Mouse (Mus musculus) embryonic facial prominence, embryonic 14.5 days (tissue): Measurements from ENCODE around the gene Gfm2. TPM values are rescaled to one million over a fixed set of nuclear protein-coding genes. Genes with fewer than 3 reads are reported as not detected.
"Not testable (repeated sequence)": the region's sequence is repeated elsewhere in the genome, so short reads cannot be mapped to it uniquely, and the experiment has no call there.

Source experiments
- ATAC-seq: fragments of 200-750 bp; cut with Nextera tagmentation; 2 replicates; pipeline ENCODE4 v1.8.0; 2017; ENCODE audit warnings: low read depth, moderate number of reproducible peaks, moderate TSS enrichment
- DNase-seq: peaks from one replicate; pipeline ENCODE4 v3.0.0-alpha.2; 2015; ENCODE audit warnings: low spot score
- H3K27ac ChIP-seq: fragments of 300-500 bp; sonication (generic); replicated peaks from 2 replicates; pipeline ENCODE4 v1.5.1; 2014; ENCODE audit warnings: low read depth, mild to moderate bottlenecking, low read length, moderate library complexity
- H3K27me3 ChIP-seq: fragments of 300-500 bp; sonication (generic); replicated peaks from 2 replicates; pipeline ENCODE4 v1.6.1; 2014; ENCODE audit warnings: low read length; ENCODE audit not compliant: control insufficient read depth, insufficient read depth
- H3K36me3 ChIP-seq: fragments of 300-500 bp; sonication (generic); 2 replicates; pipeline ENCODE4 v1.6.1; 2014; ENCODE audit warnings: low read length, mixed read lengths; ENCODE audit not compliant: control insufficient read depth, insufficient read depth
- H3K4me1 ChIP-seq: fragments of 300-500 bp; sonication (generic); 2 replicates; pipeline ENCODE4 v1.6.1; 2014; ENCODE audit warnings: antibody characterized with exemption, low read length; ENCODE audit not compliant: control insufficient read depth, insufficient read depth
- H3K4me2 ChIP-seq: fragments of 300-500 bp; sonication (generic); 2 replicates; pipeline ENCODE4 v1.6.1; 2014; ENCODE audit warnings: low read depth, mild to moderate bottlenecking, low read length, moderate library complexity, mixed read lengths
- H3K4me3 ChIP-seq: fragments of 300-500 bp; sonication (generic); 2 replicates; pipeline ENCODE4 v1.5.1; 2014; ENCODE audit warnings: low read depth, mild to moderate bottlenecking, low read length
- H3K9ac ChIP-seq: fragments of 300-500 bp; sonication (generic); 2 replicates; pipeline ENCODE4 v1.6.1; 2014; ENCODE audit warnings: low read depth, mild to moderate bottlenecking, low read length, moderate library complexity, mixed read lengths
- H3K9me3 ChIP-seq: fragments of 300-500 bp; sonication (generic); 2 replicates; pipeline ENCODE4 v1.6.1; 2016; ENCODE audit warnings: low read length; ENCODE audit not compliant: control insufficient read depth
- WGBS: fragments of 180-500 bp; shearing (Covaris S2); extraction: QIAGEN DNeasy Blood & Tissue Kit; methylation state at CpG from one replicate; pipeline ENCODE4 v1.1.7; 2014; 5-methylcytosine and 5-hydroxymethylcytosine counted together
- polyA plus RNA-seq: library from polyadenylated mRNA; unstranded; fragments of >200 nt; fragmentation: Nextera tagmentation; extraction: Ambion mirVana; gene quantifications from 2 replicates; pipeline ENCODE4 v1.2.1, GENCODE M21; 2014

The Gfm2 gene
- polyA plus RNA-seq, 1 experiment from 2014 or later: 23.1 TPM

DNA sequence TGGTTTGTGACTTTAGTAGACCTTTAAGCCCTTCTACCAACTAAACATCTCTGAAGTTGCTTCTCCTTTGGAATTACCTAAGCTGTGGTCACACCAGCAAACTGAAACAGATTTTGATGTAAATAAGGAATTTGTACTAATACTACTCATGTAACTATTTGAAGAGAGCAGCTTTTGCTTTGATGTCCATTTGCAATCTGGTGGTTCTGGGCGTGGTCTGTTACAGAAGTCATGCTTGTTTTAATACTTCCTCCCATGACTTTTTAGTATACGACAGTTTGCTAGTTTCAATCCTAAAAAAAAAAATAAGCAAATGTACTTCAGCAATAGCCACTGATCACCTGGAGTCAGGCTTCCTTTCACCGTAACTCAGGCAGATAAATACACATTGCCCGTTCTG lies 8.1 kb upstream of the Gfm2 start:
- not testable (repeated sequence) for H3K4me3 ChIP-seq, H3K9ac ChIP-seq, ATAC-seq, H3K9me3 ChIP-seq, H3K27ac ChIP-seq, H3K27me3 ChIP-seq, H3K4me1 ChIP-seq, DNase-seq, H3K4me2 ChIP-seq
- WGBS: 82% methylated on average over 2 of the region's 4 CpGs
- peaks cover 29% of the 10 kb centered on the region for H3K36me3 ChIP-seq

DNA sequence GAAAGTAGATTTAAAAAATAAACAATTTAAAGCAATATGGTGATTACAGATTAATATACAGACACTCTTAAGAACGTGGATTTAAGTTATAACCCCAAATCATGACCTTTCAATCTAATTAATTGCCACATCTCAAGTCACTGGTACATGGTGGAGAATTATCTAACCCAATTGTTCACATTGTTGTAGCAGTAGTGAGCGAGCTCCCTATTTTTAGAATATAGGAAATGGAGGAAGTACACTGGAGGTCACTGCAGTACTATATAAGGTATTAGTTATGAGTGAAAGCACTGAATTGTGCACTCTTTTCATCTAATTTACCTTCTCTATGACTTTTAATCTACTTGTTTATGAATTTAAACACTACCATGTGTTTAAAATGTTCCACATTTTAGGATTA lies 7.3 kb upstream of the Gfm2 start:
- peaks cover 33% of the 10 kb centered on the region for H3K36me3 ChIP-seq
- H3K9ac ChIP-seq, H3K4me1 ChIP-seq, H3K4me3 ChIP-seq, DNase-seq, H3K27ac ChIP-seq, H3K4me2 ChIP-seq, H3K9me3 ChIP-seq, ATAC-seq, H3K27me3 ChIP-seq: not testable (repeated sequence)
- no CpG with 5 or more reads among the region's 2 CpGs for WGBS

DNA sequence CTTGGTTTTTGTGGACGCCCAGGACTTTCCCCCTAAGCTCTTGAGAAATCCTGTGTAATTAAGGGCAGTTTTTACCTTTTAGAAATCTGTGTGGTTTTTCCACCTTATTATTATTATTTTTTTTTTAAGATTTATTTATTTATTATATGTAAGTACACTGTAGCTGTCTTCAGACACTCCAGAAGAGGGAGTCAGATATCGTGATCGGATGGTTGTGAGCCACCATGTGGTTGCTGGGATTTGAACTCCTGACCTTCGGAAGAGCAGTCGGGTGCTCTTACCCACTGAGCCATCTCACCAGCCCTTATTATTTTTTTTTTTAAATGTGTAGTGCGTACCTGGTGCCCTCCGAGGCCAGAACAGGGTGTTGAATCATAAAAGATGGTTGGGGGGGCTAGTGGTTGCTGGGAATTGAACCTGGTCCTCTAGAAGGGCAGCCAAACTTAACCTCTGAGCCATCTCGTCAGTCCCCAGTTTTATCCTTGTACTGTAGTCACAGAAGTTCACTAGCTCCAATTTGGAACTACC lies 731 bp downstream of the Gfm2 start:
- ATAC-seq, DNase-seq, H3K4me1 ChIP-seq, H3K27me3 ChIP-seq, H3K9me3 ChIP-seq: not testable (repeated sequence)
- 28% methylated on average over 8 of the region's 8 CpGs for WGBS
- peak overlapping the region; percentile 53 for H3K4me2 ChIP-seq
- peak overlapping the region; percentile 71 for H3K4me3 ChIP-seq
- peak overlapping the region; percentile 82 for H3K9ac ChIP-seq
- H3K27ac ChIP-seq: peak overlapping the region; percentile 77; the same call in 1 of the 2 replicates
- peaks cover 28% of the 10 kb centered on the region for H3K36me3 ChIP-seq

DNA sequence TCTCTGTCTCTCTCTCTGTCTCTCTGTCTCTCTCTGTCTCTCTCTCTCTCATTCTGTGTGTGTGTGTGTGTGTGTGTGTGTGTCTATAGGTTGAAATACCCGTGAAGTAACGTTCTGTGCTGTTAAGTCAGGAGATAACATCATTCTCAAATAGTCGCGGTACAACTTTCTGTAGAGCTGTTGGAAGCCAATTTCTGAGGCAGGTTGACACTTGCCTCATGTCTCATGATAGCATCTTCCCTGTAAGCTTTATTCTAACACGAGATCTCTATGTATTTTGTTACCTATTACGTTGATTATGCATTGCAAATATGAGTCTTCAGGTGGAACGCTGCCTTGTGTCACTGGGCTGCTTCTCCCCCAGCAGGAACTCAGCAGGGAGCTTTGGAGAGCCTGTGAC lies 4.6 kb downstream of the Gfm2 start:
- Histone ChIP-seq H3K4me1 (peaks cover 3% of the 10 kb centered on the region; the same call in 1 of the 2 replicates), H3K27me3 (no peaks in the 10 kb centered on the region), H3K4me3 (no peak overlapping the region), H3K9me3 (no peaks in the 10 kb centered on the region), H3K36me3 (peaks cover 35% of the 10 kb centered on the region), H3K9ac (no peak overlapping the region), H3K4me2 (no peak overlapping the region), H3K27ac (no peak overlapping the region)
- ATAC-seq (no peak), DNase-seq (peak; percentile 11)
- WGBS: 82% methylated on average over 7 of the region's 7 CpGs

DNA sequence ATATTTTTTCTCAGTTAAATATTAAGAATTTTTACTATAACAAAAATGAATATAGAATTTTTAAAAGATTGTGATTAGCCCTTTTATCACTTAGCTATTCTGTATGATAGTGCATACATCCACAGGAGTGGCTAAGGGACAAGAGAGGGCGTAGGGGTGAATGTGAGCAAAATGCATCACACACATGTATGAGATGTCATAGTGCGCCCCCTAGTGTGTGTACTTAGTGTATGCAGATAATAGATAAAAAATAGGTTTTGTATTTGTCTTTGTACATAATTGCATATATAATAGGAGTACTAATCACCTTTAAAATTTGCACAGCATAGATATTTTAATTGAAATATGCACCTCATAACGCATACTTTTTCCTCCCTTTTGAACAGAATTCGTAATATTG lies 8.1 kb downstream of the Gfm2 start:
- 56% methylated on average over 4 of the region's 4 CpGs for WGBS
- no peak overlapping the region for H3K27ac ChIP-seq
- no peaks in the 10 kb centered on the region for H3K4me1 ChIP-seq
- H3K9me3 ChIP-seq: no peaks in the 10 kb centered on the region
- peaks cover 67% of the 10 kb centered on the region for H3K36me3 ChIP-seq
- ATAC-seq (no peak), DNase-seq (peak; percentile 73)
- H3K27me3 ChIP-seq: no peaks in the 10 kb centered on the region
- no peak overlapping the region for H3K4me3 ChIP-seq
- H3K9ac ChIP-seq: no peak overlapping the region
- no peak overlapping the region for H3K4me2 ChIP-seq

DNA sequence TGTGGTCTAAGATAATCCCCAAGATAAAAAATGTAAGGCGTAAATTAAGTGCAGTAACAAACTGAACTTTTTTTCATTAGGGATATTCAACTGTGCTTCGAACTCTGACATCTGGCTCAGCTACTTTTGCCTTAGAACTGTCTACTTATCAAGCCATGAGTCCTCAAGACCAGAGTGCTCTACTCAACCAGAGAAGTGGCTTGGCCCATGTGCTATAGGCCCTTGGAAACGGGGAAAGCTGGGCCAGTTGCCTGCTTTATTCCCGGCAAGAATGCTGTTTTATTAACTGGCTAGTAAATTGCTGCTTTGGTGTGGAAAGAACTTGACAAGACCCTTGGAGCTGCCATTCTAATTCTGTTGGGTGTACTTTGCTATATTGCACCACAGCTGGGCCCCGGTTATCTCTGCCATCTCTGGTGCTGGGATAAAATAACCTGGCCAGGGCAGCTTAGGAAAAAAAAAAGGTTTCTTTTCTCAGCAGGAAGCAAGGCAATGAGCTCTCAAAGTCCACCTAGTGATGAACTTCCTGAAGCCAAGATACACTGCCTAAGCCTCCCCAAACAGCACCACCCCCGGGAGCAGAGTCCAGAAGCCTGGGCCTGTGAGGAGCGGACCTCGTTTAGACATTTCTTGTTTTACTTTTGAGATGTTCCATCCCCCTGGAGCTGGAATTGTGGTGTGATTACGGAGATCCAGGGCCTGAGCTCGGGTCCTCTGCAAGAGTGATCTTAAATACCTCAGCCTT lies 38.0 kb downstream of the Gfm2 start:
- Histone ChIP-seq H3K27ac (no peak overlapping the region), H3K4me3 (no peak overlapping the region), H3K4me1 (no peaks in the 10 kb centered on the region), H3K36me3 (peaks cover 90% of the 10 kb centered on the region), H3K27me3 (no peaks in the 10 kb centered on the region), H3K9ac (no peak overlapping the region), H3K4me2 (no peak overlapping the region), H3K9me3 (no peaks in the 10 kb centered on the region)
- ATAC-seq (no peak), DNase-seq (no peak)
- 88% methylated on average over 10 of the region's 10 CpGs for WGBS

DNA sequence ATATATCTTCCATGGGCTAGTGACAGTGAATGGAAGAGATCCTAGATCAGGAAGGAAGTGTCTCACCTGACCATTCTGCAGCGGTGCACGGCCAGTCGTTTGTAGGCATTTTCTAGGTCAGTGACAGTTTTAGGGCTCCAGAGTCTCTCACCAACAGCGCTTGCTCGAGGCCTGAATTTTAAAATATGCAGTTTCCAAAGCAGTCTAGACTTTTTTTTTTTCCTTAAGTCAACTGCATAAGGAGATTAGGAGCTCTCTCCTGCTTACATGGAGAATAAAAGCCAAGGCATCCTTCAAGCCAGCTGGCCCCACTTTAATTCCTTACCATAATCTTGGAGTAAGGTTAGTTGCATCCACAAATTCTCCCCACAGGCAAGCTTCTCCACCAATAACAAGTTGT lies 39.0 kb downstream of the Gfm2 start:
- ATAC-seq (no peak), DNase-seq (no peak)
- Histone ChIP-seq H3K36me3 (peaks cover 84% of the 10 kb centered on the region), H3K4me3 (no peak overlapping the region), H3K27me3 (no peaks in the 10 kb centered on the region), H3K9me3 (no peaks in the 10 kb centered on the region), H3K4me1 (no peaks in the 10 kb centered on the region), H3K9ac (no peak overlapping the region), H3K27ac (no peak overlapping the region), H3K4me2 (no peak overlapping the region)
- WGBS: 89% methylated on average over 5 of the region's 5 CpGs

DNA sequence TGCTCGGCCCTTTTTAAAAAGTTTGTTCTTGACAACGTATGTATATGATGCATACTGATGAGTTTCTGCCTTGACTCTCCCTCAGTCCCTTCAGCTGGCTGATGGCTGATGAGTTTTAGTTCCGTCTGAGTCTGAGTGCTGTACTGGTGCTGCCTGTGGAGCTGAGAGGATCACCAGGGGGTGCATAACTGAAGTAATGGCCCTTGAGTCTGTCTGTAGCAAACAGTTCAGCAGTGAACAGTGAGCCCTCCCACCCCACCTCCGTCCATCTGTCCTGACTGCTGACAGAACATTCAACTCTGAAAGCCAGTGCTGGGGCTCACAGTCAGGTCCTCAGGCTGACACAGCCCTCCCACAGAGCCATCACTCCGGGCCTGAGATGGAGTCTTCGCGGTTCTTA lies 41.2 kb downstream of the Gfm2 start:
- H3K36me3 ChIP-seq: peaks cover 63% of the 10 kb centered on the region
- no peaks in the 10 kb centered on the region for H3K9me3 ChIP-seq
- ATAC-seq (no peak), DNase-seq (no peak)
- no peaks in the 10 kb centered on the region for H3K27me3 ChIP-seq
- H3K27ac ChIP-seq: no peak overlapping the region
- 76% methylated on average over 7 of the region's 7 CpGs for WGBS
- no peak overlapping the region for H3K4me2 ChIP-seq
- no peaks in the 10 kb centered on the region for H3K4me1 ChIP-seq
- H3K4me3 ChIP-seq: no peak overlapping the region
- H3K9ac ChIP-seq: no peak overlapping the region
